Mouse (Mus musculus): Measurements from ENCODE around the gene Phactr3.

Phactr3 gene

GRCm38 (mm10) chr2:178137518-178137917 is 18.7 kb downstream of the Phactr3 start:
- DNase-seq (ENCODE audit: low spot score), result peak; percentile 13

- DNase-seq (ENCODE audit: low spot score), result no peak
Measured at GRCm38 (mm10) chr2:178141489-178141922, 22.7 kb downstream of the Phactr3 start.

GRCm38 (mm10) chr2:178142291-178143023 is 23.7 kb downstream of the Phactr3 start:
- DNase-seq (ENCODE audit: low spot score), result no peak

GRCm38 (mm10) chr2:178143024-178143415 is 24.2 kb downstream of the Phactr3 start:
- DNase-seq (ENCODE audit: low spot score), result no peak

GRCm38 (mm10) chr2:178143898-178144297 is 25.1 kb downstream of the Phactr3 start:
- no peak for DNase-seq (ENCODE audit: low spot score)

- DNase-seq (ENCODE audit: low spot score), result no peak
Measured at GRCm38 (mm10) chr2:178149312-178149711, 30.5 kb downstream of the Phactr3 start.

GRCm38 (mm10) chr2:178150697-178151096 is 31.9 kb downstream of the Phactr3 start:
- no peak for DNase-seq (ENCODE audit: low spot score)

- no peak for DNase-seq (ENCODE audit: low spot score)
Measured at GRCm38 (mm10) chr2:178153601-178154000, 34.8 kb downstream of the Phactr3 start.

GRCm38 (mm10) chr2:178154129-178154528 is 35.4 kb downstream of the Phactr3 start:
- DNase-seq (ENCODE audit: low spot score), result no peak

GRCm38 (mm10) chr2:178154576-178154975 is 35.8 kb downstream of the Phactr3 start:
- no peak for DNase-seq (ENCODE audit: low spot score)

- DNase-seq (ENCODE audit: low spot score), result no peak
Measured at GRCm38 (mm10) chr2:178155176-178155916, 36.6 kb downstream of the Phactr3 start.

GRCm38 (mm10) chr2:178155917-178156282 is 37.1 kb downstream of the Phactr3 start:
- no peak for DNase-seq (ENCODE audit: low spot score)

- DNase-seq (ENCODE audit: low spot score), result no peak
Measured at GRCm38 (mm10) chr2:178158936-178159335, 40.2 kb downstream of the Phactr3 start.

GRCm38 (mm10) chr2:178163981-178164380 is 45.2 kb downstream of the Phactr3 start:
- no peak for DNase-seq (ENCODE audit: low spot score)

GRCm38 (mm10) chr2:178165943-178166342 is 47.2 kb downstream of the Phactr3 start:
- no peak for DNase-seq (ENCODE audit: low spot score)

GRCm38 (mm10) chr2:178169983-178170382 is 51.2 kb downstream of the Phactr3 start:
- no peak for DNase-seq (ENCODE audit: low spot score)

- DNase-seq (ENCODE audit: low spot score), result no peak
Measured at GRCm38 (mm10) chr2:178173951-178174350, 55.2 kb downstream of the Phactr3 start.

GRCm38 (mm10) chr2:178175286-178175931 is 56.6 kb downstream of the Phactr3 start:
- DNase-seq (ENCODE audit: low spot score), result no peak

- DNase-seq (ENCODE audit: low spot score), result no peak
Measured at GRCm38 (mm10) chr2:178184251-178184650, 65.5 kb downstream of the Phactr3 start.

GRCm38 (mm10) chr2:178184862-178185261 is 66.1 kb downstream of the Phactr3 start:
- DNase-seq (ENCODE audit: low spot score), result no peak

- DNase-seq (ENCODE audit: low spot score), result no peak
Measured at GRCm38 (mm10) chr2:178188988-178189387, 70.2 kb downstream of the Phactr3 start.

- no peak for DNase-seq (ENCODE audit: low spot score)
Measured at GRCm38 (mm10) chr2:178192881-178193280, 74.1 kb downstream of the Phactr3 start.

GRCm38 (mm10) chr2:178193445-178193844 is 74.7 kb downstream of the Phactr3 start:
- no peak for DNase-seq (ENCODE audit: low spot score)
